Mouse (Mus musculus): ENCODE measurements at regions not wholly inside any gene's neighbourhood (a gene's known extent, or its start where the extent isn't known, plus 50 kb on each side); places are given as distances from the start of the nearest gene placed in this dataset.
"Not testable (repeated sequence)": the region's sequence is repeated elsewhere in the genome, so short reads cannot be mapped to it uniquely, and the experiment has no call there.

GRCm38 (mm10) chr8:28487913-28488312, 1040.4 kb downstream of the Poteg start:
- no peaks in the 10 kb centered on the region for H3K36me3 ChIP-seq (ENCODE audit: control insufficient read depth, insufficient read depth, low read length)
- DNase-seq (ENCODE audit: low spot score) (peak; percentile 3), ATAC-seq (ENCODE audit: low FRiP score) (peak; percentile 80)
- H3K9ac ChIP-seq (ENCODE audit: low read depth, low read length): no peak overlapping the region
- H3K9me3 ChIP-seq (ENCODE audit: control insufficient read depth, low read length): no peaks in the 10 kb centered on the region
- H3K4me3 ChIP-seq (ENCODE audit: low read depth, low read length): no peak overlapping the region
- no peaks in the 10 kb centered on the region for H3K4me1 ChIP-seq (replicated peaks; ENCODE audit: control insufficient read depth, insufficient read depth, low read length)
- 41% methylated on average over 3 of the region's 3 CpGs for WGBS
- no peak overlapping the region for H3K27ac ChIP-seq (ENCODE audit: low read depth, low read length)
- no peak overlapping the region for H3K4me2 ChIP-seq (replicated peaks; ENCODE audit: low read depth, low read length)
- no peaks in the 10 kb centered on the region for H3K27me3 ChIP-seq (ENCODE audit: control insufficient read depth, insufficient read depth, low read length)

GRCm38 (mm10) chr8:28503488-28504319, 1056.2 kb downstream of the Poteg start:
- H3K9me3 ChIP-seq (ENCODE audit: control insufficient read depth, low read length): no peaks in the 10 kb centered on the region
- H3K27ac ChIP-seq (ENCODE audit: low read depth, low read length): no peak overlapping the region
- no peak for ATAC-seq (ENCODE audit: low FRiP score)
- H3K9ac ChIP-seq (ENCODE audit: low read depth, low read length): no peak overlapping the region
- no peaks in the 10 kb centered on the region for H3K36me3 ChIP-seq (ENCODE audit: control insufficient read depth, insufficient read depth, low read length)
- no peak overlapping the region for H3K4me3 ChIP-seq (ENCODE audit: low read depth, low read length)
- H3K4me2 ChIP-seq (replicated peaks; ENCODE audit: low read depth, low read length): no peak overlapping the region
- no peak for DNase-seq (ENCODE audit: low spot score)
- 88% methylated on average over 5 of the region's 5 CpGs for WGBS
- no peaks in the 10 kb centered on the region for H3K27me3 ChIP-seq (ENCODE audit: control insufficient read depth, insufficient read depth, low read length)
- H3K4me1 ChIP-seq (replicated peaks; ENCODE audit: control insufficient read depth, insufficient read depth, low read length): no peaks in the 10 kb centered on the region

GRCm38 (mm10) chr8:28523506-28523905, 1076.0 kb downstream of the Poteg start:
- not testable (repeated sequence) for H3K4me2 ChIP-seq (replicated peaks; ENCODE audit: low read depth, low read length); H3K27me3 ChIP-seq (ENCODE audit: control insufficient read depth, insufficient read depth, low read length); H3K36me3 ChIP-seq (ENCODE audit: control insufficient read depth, insufficient read depth, low read length); H3K4me3 ChIP-seq (ENCODE audit: low read depth, low read length); H3K27ac ChIP-seq (ENCODE audit: low read depth, low read length); H3K9ac ChIP-seq (ENCODE audit: low read depth, low read length); H3K4me1 ChIP-seq (replicated peaks; ENCODE audit: control insufficient read depth, insufficient read depth, low read length); ATAC-seq (ENCODE audit: low FRiP score); H3K9me3 ChIP-seq (ENCODE audit: control insufficient read depth, low read length); DNase-seq (ENCODE audit: low spot score)
- WGBS: 83% methylated on average over 1 of the region's 1 CpGs

- H3K4me2 ChIP-seq (replicated peaks; ENCODE audit: low read depth, low read length): no peak overlapping the region
Measured at GRCm38 (mm10) chr8:28547236-28547635, 1099.8 kb downstream of the Poteg start.

GRCm38 (mm10) chr8:28559881-28560280, 1112.4 kb downstream of the Poteg start:
- Histone ChIP-seq H3K4me1 (replicated peaks; ENCODE audit: control insufficient read depth, insufficient read depth, low read length) (no peaks in the 10 kb centered on the region), H3K4me2 (replicated peaks; ENCODE audit: low read depth, low read length) (no peak overlapping the region), H3K36me3 (ENCODE audit: control insufficient read depth, insufficient read depth, low read length) (no peaks in the 10 kb centered on the region), H3K4me3 (ENCODE audit: low read depth, low read length) (no peak overlapping the region), H3K27me3 (ENCODE audit: control insufficient read depth, insufficient read depth, low read length) (no peaks in the 10 kb centered on the region), H3K9me3 (ENCODE audit: control insufficient read depth, low read length) (no peaks in the 10 kb centered on the region), H3K27ac (ENCODE audit: low read depth, low read length) (no peak overlapping the region), H3K9ac (ENCODE audit: low read depth, low read length) (no peak overlapping the region)
- ATAC-seq (ENCODE audit: low FRiP score) (no peak), DNase-seq (ENCODE audit: low spot score) (no peak)
- 74% methylated on average over 9 of the region's 9 CpGs for WGBS

More at GRCm38 (mm10) chr8:28547236-28547635, 1099.8 kb downstream of the Poteg start:
- Histone ChIP-seq H3K4me1 (replicated peaks; ENCODE audit: control insufficient read depth, insufficient read depth, low read length) (no peaks in the 10 kb centered on the region), H3K27ac (ENCODE audit: low read depth, low read length) (no peak overlapping the region), H3K9me3 (ENCODE audit: control insufficient read depth, low read length) (no peaks in the 10 kb centered on the region), H3K4me3 (ENCODE audit: low read depth, low read length) (no peak overlapping the region), H3K36me3 (ENCODE audit: control insufficient read depth, insufficient read depth, low read length) (no peaks in the 10 kb centered on the region), H3K27me3 (ENCODE audit: control insufficient read depth, insufficient read depth, low read length) (no peaks in the 10 kb centered on the region), H3K9ac (ENCODE audit: low read depth, low read length) (no peak overlapping the region)
- ATAC-seq (ENCODE audit: low FRiP score) (no peak), DNase-seq (ENCODE audit: low spot score) (no peak)

GRCm38 (mm10) chr8:28579250-28579651, 1131.8 kb downstream of the Poteg start:
- H3K4me2 ChIP-seq (replicated peaks; ENCODE audit: low read depth, low read length): no peak overlapping the region
- H3K27ac ChIP-seq (ENCODE audit: low read depth, low read length): no peak overlapping the region
- 0 out of 2 replicates have a peak, but pooled peaks have one; percentile 33 for ATAC-seq (ENCODE audit: low FRiP score)
- H3K36me3 ChIP-seq (ENCODE audit: control insufficient read depth, insufficient read depth, low read length): no peaks in the 10 kb centered on the region
- H3K9ac ChIP-seq (ENCODE audit: low read depth, low read length): no peak overlapping the region
- no peaks in the 10 kb centered on the region for H3K9me3 ChIP-seq (ENCODE audit: control insufficient read depth, low read length)
- no peaks in the 10 kb centered on the region for H3K27me3 ChIP-seq (ENCODE audit: control insufficient read depth, insufficient read depth, low read length)
- H3K4me1 ChIP-seq (replicated peaks; ENCODE audit: control insufficient read depth, insufficient read depth, low read length): no peaks in the 10 kb centered on the region
- DNase-seq (ENCODE audit: low spot score): no peak
- 51% methylated on average over 8 of the region's 8 CpGs for WGBS
- no peak overlapping the region for H3K4me3 ChIP-seq (ENCODE audit: low read depth, low read length)

- H3K27me3 ChIP-seq (ENCODE audit: control insufficient read depth, insufficient read depth, low read length): no peaks in the 10 kb centered on the region
- no peaks in the 10 kb centered on the region for H3K9me3 ChIP-seq (ENCODE audit: control insufficient read depth, low read length)
- no peaks in the 10 kb centered on the region for H3K4me1 ChIP-seq (replicated peaks; ENCODE audit: control insufficient read depth, insufficient read depth, low read length)
- DNase-seq (ENCODE audit: low spot score) (no peak), ATAC-seq (ENCODE audit: low FRiP score) (no peak)
- H3K36me3 ChIP-seq (ENCODE audit: control insufficient read depth, insufficient read depth, low read length): no peaks in the 10 kb centered on the region
- H3K4me2 ChIP-seq (replicated peaks; ENCODE audit: low read depth, low read length): no peak overlapping the region
- H3K9ac ChIP-seq (ENCODE audit: low read depth, low read length): no peak overlapping the region
- H3K4me3 ChIP-seq (ENCODE audit: low read depth, low read length): no peak overlapping the region
- no peak overlapping the region for H3K27ac ChIP-seq (ENCODE audit: low read depth, low read length)
- 96% methylated on average over 2 of the region's 2 CpGs for WGBS
Measured at GRCm38 (mm10) chr8:28580821-28581220, 1133.4 kb downstream of the Poteg start.

GRCm38 (mm10) chr8:28589999-28590398, 1142.5 kb downstream of the Poteg start:
- H3K9me3 ChIP-seq (ENCODE audit: control insufficient read depth, low read length): no peaks in the 10 kb centered on the region
- DNase-seq (ENCODE audit: low spot score) (no peak), ATAC-seq (ENCODE audit: low FRiP score) (no peak)
- no peaks in the 10 kb centered on the region for H3K27me3 ChIP-seq (ENCODE audit: control insufficient read depth, insufficient read depth, low read length)
- H3K36me3 ChIP-seq (ENCODE audit: control insufficient read depth, insufficient read depth, low read length): no peaks in the 10 kb centered on the region
- H3K4me2 ChIP-seq (replicated peaks; ENCODE audit: low read depth, low read length): no peak overlapping the region
- no peak overlapping the region for H3K27ac ChIP-seq (ENCODE audit: low read depth, low read length)
- H3K4me3 ChIP-seq (ENCODE audit: low read depth, low read length): no peak overlapping the region
- no peak overlapping the region for H3K9ac ChIP-seq (ENCODE audit: low read depth, low read length)
- no peaks in the 10 kb centered on the region for H3K4me1 ChIP-seq (replicated peaks; ENCODE audit: control insufficient read depth, insufficient read depth, low read length)

GRCm38 (mm10) chr8:28593238-28593637, 1145.8 kb downstream of the Poteg start:
- ATAC-seq (ENCODE audit: low FRiP score) (no peak), DNase-seq (ENCODE audit: low spot score) (no peak)
- Histone ChIP-seq H3K27ac (ENCODE audit: low read depth, low read length) (no peak overlapping the region), H3K36me3 (ENCODE audit: control insufficient read depth, insufficient read depth, low read length) (no peaks in the 10 kb centered on the region), H3K9me3 (ENCODE audit: control insufficient read depth, low read length) (no peaks in the 10 kb centered on the region), H3K4me1 (replicated peaks; ENCODE audit: control insufficient read depth, insufficient read depth, low read length) (no peaks in the 10 kb centered on the region), H3K4me2 (replicated peaks; ENCODE audit: low read depth, low read length) (no peak overlapping the region), H3K4me3 (ENCODE audit: low read depth, low read length) (no peak overlapping the region), H3K27me3 (ENCODE audit: control insufficient read depth, insufficient read depth, low read length) (no peaks in the 10 kb centered on the region), H3K9ac (ENCODE audit: low read depth, low read length) (no peak overlapping the region)
- 85% methylated on average over 3 of the region's 3 CpGs for WGBS
